ENCODE assay signal across 16 mouse cellular contexts in genomic region chr1:40290489-40291255, GRCm38 (mm10). TPM values are rescaled to one million over a fixed set of nuclear protein-coding genes. Genes with fewer than 3 reads are reported as not detected.
A peak's percentile ranks its signal among the peaks of the same experiment; 100 is the strongest.
DNase-seq lines count a peak whose midpoint lies in the region; ATAC-seq and TF ChIP-seq lines count a peak whose summit lies in the region.
"Had no signal": no experiment of that assay in that cellular context is flagged by ENCODE, and none has a peak within 500 bp of the region (broad histone marks: within the 10 kb centered on the region; RNA-seq: fewer than 3 reads in every experiment).

No protein-coding gene starts in this region.

- H3K4me3 ChIP-seq in kidney, embryonic 16.5 days (ENCODE audit: low read length): no peak overlapping the region
- H3K4me3 ChIP-seq in thymus, adult 2 months (ENCODE audit: control insufficient read depth, insufficient read depth, low read length): no peak overlapping the region
- H3K4me3 ChIP-seq in hindbrain, embryonic 14.5 days (replicated peaks; ENCODE audit: low read length): no peak overlapping the region
- H3K4me3 ChIP-seq in left cerebral cortex, adult 2 months: no peak overlapping the region
- H3K4me3 ChIP-seq: hindbrain, embryonic 15.5 days; limb, embryonic 10.5 days; midbrain, embryonic 15.5 days; neural tube, embryonic 15.5 days had no signal

- WGBS in kidney, embryonic 16.5 days: 59% methylated on average over 12 of the region's 12 CpGs
- 59% methylated on average over 12 of the region's 12 CpGs for WGBS in thymus, adult 2 months
- WGBS in hindbrain, embryonic 14.5 days: 78% methylated on average over 12 of the region's 12 CpGs

- no peak overlapping the region for H3K27ac ChIP-seq in kidney, embryonic 16.5 days (ENCODE audit: low read length)
- no peak overlapping the region for H3K27ac ChIP-seq in thymus, adult 2 months (ENCODE audit: control insufficient read depth, insufficient read depth, low read length)
- H3K27ac ChIP-seq in hindbrain, embryonic 14.5 days: no peak overlapping the region
- H3K27ac ChIP-seq in left cerebral cortex, adult 2 months: no peak overlapping the region
- H3K27ac ChIP-seq: hindbrain, embryonic 15.5 days; limb, embryonic 10.5 days; midbrain, embryonic 15.5 days; neural tube, embryonic 15.5 days had no signal

- H3K9me3 ChIP-seq in kidney, embryonic 16.5 days (ENCODE audit: low read length): 0 out of 2 replicates have a peak, but pooled peaks cover 2% of the 10 kb centered on the region
- no peaks in the 10 kb centered on the region for H3K9me3 ChIP-seq in hindbrain, embryonic 14.5 days (ENCODE audit: control insufficient read depth, low read length)
- H3K9me3 ChIP-seq: hindbrain, embryonic 15.5 days; limb, embryonic 10.5 days; midbrain, embryonic 15.5 days; neural tube, embryonic 15.5 days had no signal

- no peak overlapping the region for H3K4me2 ChIP-seq in kidney, embryonic 16.5 days (replicated peaks; ENCODE audit: low read depth, low read length)
- no peak overlapping the region for H3K4me2 ChIP-seq in hindbrain, embryonic 14.5 days (replicated peaks)
- H3K4me2 ChIP-seq: hindbrain, embryonic 15.5 days; midbrain, embryonic 15.5 days; neural tube, embryonic 15.5 days had no signal

- no peak for TF ChIP-seq CTCF in thymus, adult 2 months (IDR thresholded peaks at IDR 0.05; ENCODE audit: borderline replicate concordance, control insufficient read depth, extremely low read depth, insufficient read depth, low read length, poor library complexity)
- TF ChIP-seq CTCF in left cerebral cortex, adult 2 months (IDR thresholded peaks at IDR 0.05): no peak; the same call in 1 of the 2 replicates

- DNase-seq in kidney, adult 8-10 months: no peak
- DNase-seq in thymus, postnatal 4 days: peak; percentile 49
- DNase-seq in thymus, adult 2 months: no peak
- no peak for DNase-seq in hindbrain, embryonic 14.5 days (ENCODE audit: low spot score)
- DNase-seq in left cerebral cortex, adult 2 months (ENCODE audit: extremely low spot score in 1 of 2, low spot score in 2 of 2): no peak
- no peak for DNase-seq in layer of hippocampus, postnatal 14 days (ENCODE audit: low spot score in 2 of 2)
- DNase-seq: cerebellum, postnatal 10 days; kidney, adult 18-20 months; layer of hippocampus, adult 9-11 months; spleen, adult 18-20 months had no signal

- no peak for TF ChIP-seq POLR2A in thymus, adult 2 months (IDR thresholded peaks at IDR 0.05; ENCODE audit: control insufficient read depth, extremely low read depth, insufficient read depth, low read length, poor library complexity)

- H3K9ac ChIP-seq in kidney, embryonic 16.5 days (replicated peaks; ENCODE audit: low read length): no peak overlapping the region
- no peak overlapping the region for H3K9ac ChIP-seq in hindbrain, embryonic 14.5 days
- H3K9ac ChIP-seq: hindbrain, embryonic 15.5 days; midbrain, embryonic 15.5 days; neural tube, embryonic 15.5 days had no signal

- H3K4me1 ChIP-seq in kidney, embryonic 16.5 days (ENCODE audit: insufficient read depth, low read length): no peaks in the 10 kb centered on the region
- no peaks in the 10 kb centered on the region for H3K4me1 ChIP-seq in thymus, adult 2 months (replicated peaks; ENCODE audit: control insufficient read depth, insufficient read depth, low read length)
- no peaks in the 10 kb centered on the region for H3K4me1 ChIP-seq in hindbrain, embryonic 14.5 days (replicated peaks; ENCODE audit: control insufficient read depth, insufficient read depth, low read length)
- H3K4me1 ChIP-seq: hindbrain, embryonic 15.5 days; limb, embryonic 10.5 days; midbrain, embryonic 15.5 days; neural tube, embryonic 15.5 days had no signal

- intact Hi-C loops in left cerebral cortex, adult 2 months (cut with DNase I): no loop called here

- ATAC-seq in kidney, embryonic 16.5 days (ENCODE audit: low FRiP score, low TSS enrichment): peak; percentile 46; the same call in 1 of the 2 replicates
- 0 out of 2 replicates have a peak, but pooled peaks have one; percentile 42 for ATAC-seq in erythroblast, adult 5-6 weeks (replicated peaks; ENCODE audit: low FRiP score, poor library complexity, severe bottlenecking)
- ATAC-seq in hindbrain, embryonic 14.5 days (ENCODE audit: low FRiP score): no peak
- ATAC-seq: midbrain, embryonic 15.5 days had no signal

- H3K27me3 ChIP-seq in kidney, embryonic 16.5 days (ENCODE audit: insufficient read depth, low read length): no peaks in the 10 kb centered on the region
- H3K27me3 ChIP-seq in thymus, adult 2 months (ENCODE audit: control insufficient read depth, insufficient read depth, low read length): no peaks in the 10 kb centered on the region
- no peaks in the 10 kb centered on the region for H3K27me3 ChIP-seq in hindbrain, embryonic 14.5 days (ENCODE audit: control insufficient read depth, insufficient read depth, low read length)
- H3K27me3 ChIP-seq: hindbrain, embryonic 15.5 days; midbrain, embryonic 15.5 days; neural tube, embryonic 15.5 days had no signal

- no peaks in the 10 kb centered on the region for H3K36me3 ChIP-seq in kidney, embryonic 16.5 days (ENCODE audit: insufficient read depth, low read length)
- H3K36me3 ChIP-seq in thymus, adult 2 months (ENCODE audit: control insufficient read depth, insufficient read depth, low read length): no peaks in the 10 kb centered on the region
- H3K36me3 ChIP-seq in hindbrain, embryonic 14.5 days (replicated peaks; ENCODE audit: control insufficient read depth, insufficient read depth): no peaks in the 10 kb centered on the region
- H3K36me3 ChIP-seq: hindbrain, embryonic 15.5 days; limb, embryonic 10.5 days; midbrain, embryonic 15.5 days; neural tube, embryonic 15.5 days had no signal

RNA-seq across cellular contexts. Expression of gene Il1rl2, which starts 33.7 kb away (rescaled TPM):
- 10.4 and 10.5 TPM in 2 replicates for polyA plus RNA-seq in kidney, embryonic 16.5 days (2015; fragmentation: Nextera tagmentation; extraction: Ambion mirVana)
- polyA plus RNA-seq in thymus, adult 2 months (2012; rRNA removed): 5.5 and 7.3 TPM in 2 replicates
- 0.19 and 3.6 TPM in 2 replicates for total RNA-seq in erythroblast, adult 5-6 weeks (2015; ENCODE audit: low replicate concordance)
- total RNA-seq in erythroblast, adult 5-6 weeks (2017; ENCODE audit: low replicate concordance): 4.2 and 5.2 TPM in 2 replicates
- 1.0 and 1.3 TPM in 2 replicates for polyA plus RNA-seq in hindbrain, embryonic 14.5 days (2014; fragmentation: Nextera tagmentation; extraction: Ambion mirVana)
- total RNA-seq in left cerebral cortex, adult 2 months (2021): 1 to 10 TPM in 1 of 2 experiments, under 1 TPM in 1; 0.68 to 1.3 TPM
- under 1 TPM; 0.55 to 0.99 TPM for total RNA-seq in layer of hippocampus, postnatal 14 days (2021)
